ENCODE assay signal across 11 mouse cellular contexts in genomic region chr9:41149896-41150295, GRCm38 (mm10). TPM values are rescaled to one million over a fixed set of nuclear protein-coding genes. Genes with fewer than 3 reads are reported as not detected.
DNase-seq lines count a peak whose midpoint lies in the region; ATAC-seq and TF ChIP-seq lines count a peak whose summit lies in the region.
"Had no signal": no experiment of that assay in that cellular context is flagged by ENCODE, and none has a peak within 500 bp of the region (broad histone marks: within the 10 kb centered on the region; RNA-seq: fewer than 3 reads in every experiment).

No protein-coding gene starts in this region.

- no peaks in the 10 kb centered on the region for H3K9me3 ChIP-seq in hindbrain, embryonic 10.5 days
- no peaks in the 10 kb centered on the region for H3K9me3 ChIP-seq in hindbrain, embryonic 12.5 days (replicated peaks)
- H3K9me3 ChIP-seq in hindbrain, embryonic 16.5 days (ENCODE audit: control insufficient read depth, low read length): no peaks in the 10 kb centered on the region
- no peaks in the 10 kb centered on the region for H3K9me3 ChIP-seq in megakaryocyte, embryonic 14.5 days
- H3K9me3 ChIP-seq: embryonic facial prominence, embryonic 15.5 days had no signal

- no peak overlapping the region for H3K9ac ChIP-seq in hindbrain, embryonic 12.5 days
- H3K9ac ChIP-seq in hindbrain, embryonic 16.5 days (ENCODE audit: low read depth, low read length): no peak overlapping the region
- H3K9ac ChIP-seq: embryonic facial prominence, embryonic 15.5 days had no signal

- no peak overlapping the region for H3K4me3 ChIP-seq in hindbrain, embryonic 10.5 days
- H3K4me3 ChIP-seq in hindbrain, embryonic 12.5 days: no peak overlapping the region
- H3K4me3 ChIP-seq in bone marrow macrophage, adult 2 months (ENCODE audit: insufficient read depth, low read length): no peak overlapping the region
- no peak overlapping the region for H3K4me3 ChIP-seq in hindbrain, embryonic 16.5 days (ENCODE audit: low read length)
- H3K4me3 ChIP-seq in megakaryocyte, embryonic 14.5 days (replicated peaks): peak overlapping the region; percentile 87
- H3K4me3 ChIP-seq: embryonic facial prominence, embryonic 15.5 days had no signal

- H3K4me2 ChIP-seq in hindbrain, embryonic 12.5 days (replicated peaks): no peak overlapping the region
- H3K4me2 ChIP-seq in hindbrain, embryonic 16.5 days (ENCODE audit: low read length): no peak overlapping the region
- H3K4me2 ChIP-seq: embryonic facial prominence, embryonic 15.5 days; heart, embryonic 11.5 days had no signal

- no peak for DNase-seq in hindbrain, embryonic 10.5 days (ENCODE audit: low spot score)
- DNase-seq in Muller cell, postnatal 12 days (ENCODE audit: inconsistent ontology term): no peak
- no peak for DNase-seq in frontal cortex, adult 2 months (ENCODE audit: extremely low spot score in 1 of 2, low spot score in 1 of 2)
- DNase-seq: adrenal gland, postnatal 36 days had no signal

- no peak for TF ChIP-seq CTCF in bone marrow macrophage, adult 2 months (IDR thresholded peaks at IDR 0.05; ENCODE audit: low read depth, low read length)

- no peak for ATAC-seq in hindbrain, embryonic 12.5 days (ENCODE audit: low FRiP score)
- ATAC-seq in hindbrain, embryonic 16.5 days: no peak
- ATAC-seq: lung, postnatal 0 days had no signal

- H3K27me3 ChIP-seq in hindbrain, embryonic 10.5 days (ENCODE audit: insufficient read depth, poor library complexity, severe bottlenecking): peaks cover 6% of the 10 kb centered on the region
- 0 out of 2 replicates have a peak, but pooled peaks cover 5% of the 10 kb centered on the region for H3K27me3 ChIP-seq in hindbrain, embryonic 12.5 days
- no peaks in the 10 kb centered on the region for H3K27me3 ChIP-seq in hindbrain, embryonic 16.5 days (replicated peaks; ENCODE audit: control insufficient read depth, insufficient read depth, low read length)
- H3K27me3 ChIP-seq in megakaryocyte, embryonic 14.5 days (replicated peaks): no peaks in the 10 kb centered on the region
- H3K27me3 ChIP-seq: embryonic facial prominence, embryonic 15.5 days had no signal

- H3K27ac ChIP-seq in hindbrain, embryonic 10.5 days: 0 out of 2 replicates have a peak overlapping the region, but pooled peaks have one; percentile 25
- no peak overlapping the region for H3K27ac ChIP-seq in hindbrain, embryonic 12.5 days
- H3K27ac ChIP-seq in bone marrow macrophage, adult 2 months (ENCODE audit: insufficient read depth, low read depth, low read length): 0 out of 2 replicates have a peak overlapping the region, but pooled peaks have one; percentile 13
- peak overlapping the region; percentile 48 for H3K27ac ChIP-seq in hindbrain, embryonic 16.5 days (ENCODE audit: low read depth, low read length)
- H3K27ac ChIP-seq: embryonic facial prominence, embryonic 15.5 days had no signal

- no peak for TF ChIP-seq POLR2A in bone marrow macrophage, adult 2 months (IDR thresholded peaks at IDR 0.05; ENCODE audit: borderline replicate concordance, low read depth, low read length)

- WGBS in hindbrain, embryonic 10.5 days: 74% methylated on average over 2 of the region's 2 CpGs
- 80% methylated on average over 2 of the region's 2 CpGs for WGBS in hindbrain, embryonic 12.5 days
- 71% methylated on average over 2 of the region's 2 CpGs for WGBS in hindbrain, embryonic 16.5 days

- no peaks in the 10 kb centered on the region for H3K36me3 ChIP-seq in hindbrain, embryonic 10.5 days
- no peaks in the 10 kb centered on the region for H3K36me3 ChIP-seq in hindbrain, embryonic 12.5 days
- no peaks in the 10 kb centered on the region for H3K36me3 ChIP-seq in hindbrain, embryonic 16.5 days (ENCODE audit: control insufficient read depth, insufficient read depth, low read length)
- peaks cover 85% of the 10 kb centered on the region for H3K36me3 ChIP-seq in megakaryocyte, embryonic 14.5 days (replicated peaks; ENCODE audit: low read length)
- H3K36me3 ChIP-seq: embryonic facial prominence, embryonic 15.5 days had no signal

- H3K4me1 ChIP-seq in hindbrain, embryonic 10.5 days (replicated peaks): peaks cover 39% of the 10 kb centered on the region
- H3K4me1 ChIP-seq in hindbrain, embryonic 12.5 days: peaks cover 30% of the 10 kb centered on the region
- peaks cover 75% of the 10 kb centered on the region for H3K4me1 ChIP-seq in bone marrow macrophage, adult 2 months (ENCODE audit: control insufficient read depth, insufficient read depth, low read length)
- peaks cover 34% of the 10 kb centered on the region for H3K4me1 ChIP-seq in hindbrain, embryonic 16.5 days (ENCODE audit: control insufficient read depth, insufficient read depth, low read depth, low read length)
- H3K4me1 ChIP-seq in megakaryocyte, embryonic 14.5 days: peaks cover 96% of the 10 kb centered on the region

RNA-seq across cellular contexts. Expression of gene Ubash3b, which starts 11.6 kb away (rescaled TPM):
- polyA plus RNA-seq in hindbrain, embryonic 10.5 days (2016; fragmentation: Nextera tagmentation; extraction: Ambion mirVana): 7.3 and 8.5 TPM in 2 replicates
- 14.6 and 17.2 TPM in 2 replicates for polyA plus RNA-seq in hindbrain, embryonic 12.5 days (2016; fragmentation: Nextera tagmentation; extraction: Ambion mirVana)
- polyA plus RNA-seq in bone marrow macrophage, adult 2 months (2012; ENCODE audit: insufficient read depth, insufficient read length, missing spikeins): 17.9 and 19.7 TPM in 2 replicates
- 25.4 and 29.7 TPM in 2 replicates for polyA plus RNA-seq in hindbrain, embryonic 16.5 days (2015; fragmentation: Nextera tagmentation; extraction: Ambion mirVana)
- 85.5 and 255 TPM in 2 replicates for polyA plus RNA-seq in megakaryocyte, embryonic 14.5 days (2012; ENCODE audit: insufficient read depth, low replicate concordance)
- 18.6 and 19.1 TPM in 2 replicates for polyA plus RNA-seq in frontal cortex, adult 2 months (2012; rRNA removed)
